Mouse (Mus musculus) T-cell, adult 2 months (primary cell): ENCODE data around the gene Ccdc88a.

ENCODE experiments used
- DNase-seq: peaks from one replicate; pipeline ENCODE4 v3.0.0; 2022; ENCODE audit warnings: low spot score

The Ccdc88a gene

GRCm38 (mm10) chr11:29373396-29374273, at the start of gene Ccdc88a:
Gene Ccdc88a, plus strand, starts transcription at chr11:29373658.
- DNase-seq: peak; percentile 82

- DNase-seq: no peak
Measured at GRCm38 (mm10) chr11:29335505-29335904, 38.0 kb upstream of the Ccdc88a start.

- no peak for DNase-seq
Measured at GRCm38 (mm10) chr11:29341259-29341658, 32.2 kb upstream of the Ccdc88a start.

GRCm38 (mm10) chr11:29344891-29345657, 28.4 kb upstream of the Ccdc88a start:
- DNase-seq: no peak

- DNase-seq: no peak
Measured at GRCm38 (mm10) chr11:29345673-29346286, 27.7 kb upstream of the Ccdc88a start.

- DNase-seq: no peak
Measured at GRCm38 (mm10) chr11:29350891-29351290, 22.6 kb upstream of the Ccdc88a start.

GRCm38 (mm10) chr11:29352214-29352613, 21.2 kb upstream of the Ccdc88a start:
- no peak for DNase-seq

- DNase-seq: no peak
Measured at GRCm38 (mm10) chr11:29368161-29368560, 5.3 kb upstream of the Ccdc88a start.

- DNase-seq: no peak
Measured at GRCm38 (mm10) chr11:29373050-29373395, 435 bp upstream of the Ccdc88a start.

- DNase-seq: no peak
Measured at GRCm38 (mm10) chr11:29374274-29374656, 807 bp downstream of the Ccdc88a start.

GRCm38 (mm10) chr11:29376635-29377034, 3.2 kb downstream of the Ccdc88a start:
- DNase-seq: no peak

- no peak for DNase-seq
Measured at GRCm38 (mm10) chr11:29378751-29379150, 5.3 kb downstream of the Ccdc88a start.

- DNase-seq: no peak
Measured at GRCm38 (mm10) chr11:29383493-29383892, 10.0 kb downstream of the Ccdc88a start.

- DNase-seq: no peak
Measured at GRCm38 (mm10) chr11:29384001-29384400, 10.5 kb downstream of the Ccdc88a start.

- DNase-seq: no peak
Measured at GRCm38 (mm10) chr11:29384617-29385016, 11.2 kb downstream of the Ccdc88a start.

GRCm38 (mm10) chr11:29389913-29390312, 16.5 kb downstream of the Ccdc88a start:
- no peak for DNase-seq

GRCm38 (mm10) chr11:29395135-29395746, 21.8 kb downstream of the Ccdc88a start:
- DNase-seq: no peak

GRCm38 (mm10) chr11:29400374-29400773, 26.9 kb downstream of the Ccdc88a start:
- DNase-seq: no peak

- DNase-seq: no peak
Measured at GRCm38 (mm10) chr11:29406292-29406691, 32.8 kb downstream of the Ccdc88a start.

GRCm38 (mm10) chr11:29423496-29423895, 50.0 kb downstream of the Ccdc88a start:
- no peak for DNase-seq

GRCm38 (mm10) chr11:29428774-29429173, 55.3 kb downstream of the Ccdc88a start:
- no peak for DNase-seq

- DNase-seq: no peak
Measured at GRCm38 (mm10) chr11:29431011-29431410, 57.6 kb downstream of the Ccdc88a start.
